Mouse (Mus musculus): ENCODE results near the gene Panx3. TPM values are rescaled to one million over a fixed set of nuclear protein-coding genes. Genes with fewer than 3 reads are reported as not detected.

Gene Panx3
- polyA plus RNA-seq, 1 experiment from 2014 or later = 1.0 TPM

- no peak for ATAC-seq (ENCODE audit: low read depth)
- H3K4me2 ChIP-seq (ENCODE audit: low read depth, low read length) = no peak overlapping the region
- no peaks in the 10 kb centered on the region; the same call in 1 of the 2 replicates for H3K4me1 ChIP-seq (replicated peaks; ENCODE audit: control insufficient read depth, insufficient read depth, low read length)
- WGBS = 58% methylated on average over 3 of the region's 3 CpGs
- H3K9ac ChIP-seq (ENCODE audit: low read length) = no peak overlapping the region
- no peaks in the 10 kb centered on the region for H3K27me3 ChIP-seq (ENCODE audit: control insufficient read depth, insufficient read depth, low read depth, low read length)
- no peaks in the 10 kb centered on the region for H3K9me3 ChIP-seq (ENCODE audit: control insufficient read depth, low read length)
- no peak overlapping the region for H3K27ac ChIP-seq (ENCODE audit: low read length)
- H3K4me3 ChIP-seq (ENCODE audit: low read length) = no peak overlapping the region
- H3K36me3 ChIP-seq (ENCODE audit: control insufficient read depth, insufficient read depth, low read length) = peaks cover 33% of the 10 kb centered on the region
Observed at GRCm38 (mm10) chr9:37646246-37646645, 22.8 kb downstream of the Panx3 start.

- Histone ChIP-seq H3K4me2 (ENCODE audit: low read depth, low read length) (no peak overlapping the region), H3K36me3 (ENCODE audit: control insufficient read depth, insufficient read depth, low read length) (no peaks in the 10 kb centered on the region), H3K9ac (ENCODE audit: low read length) (no peak overlapping the region), H3K4me1 (replicated peaks; ENCODE audit: control insufficient read depth, insufficient read depth, low read length) (peaks cover 17% of the 10 kb centered on the region; the same call in 1 of the 2 replicates), H3K27ac (ENCODE audit: low read length) (peak overlapping the region; percentile 48), H3K9me3 (ENCODE audit: control insufficient read depth, low read length) (no peaks in the 10 kb centered on the region), H3K4me3 (ENCODE audit: low read length) (no peak overlapping the region), H3K27me3 (ENCODE audit: control insufficient read depth, insufficient read depth, low read depth, low read length) (no peaks in the 10 kb centered on the region)
- WGBS = 46% methylated on average over 3 of the region's 3 CpGs
- peak; percentile 86 for ATAC-seq (ENCODE audit: low read depth)
Observed at GRCm38 (mm10) chr9:37638721-37639120, 30.3 kb downstream of the Panx3 start.

- peak overlapping the region; percentile 31; the same call in 1 of the 2 replicates for H3K27ac ChIP-seq (ENCODE audit: low read length)
- ATAC-seq (ENCODE audit: low read depth) = peak; percentile 84
Observed at GRCm38 (mm10) chr9:37636800-37637542, 32.1 kb downstream of the Panx3 start.

DNA sequence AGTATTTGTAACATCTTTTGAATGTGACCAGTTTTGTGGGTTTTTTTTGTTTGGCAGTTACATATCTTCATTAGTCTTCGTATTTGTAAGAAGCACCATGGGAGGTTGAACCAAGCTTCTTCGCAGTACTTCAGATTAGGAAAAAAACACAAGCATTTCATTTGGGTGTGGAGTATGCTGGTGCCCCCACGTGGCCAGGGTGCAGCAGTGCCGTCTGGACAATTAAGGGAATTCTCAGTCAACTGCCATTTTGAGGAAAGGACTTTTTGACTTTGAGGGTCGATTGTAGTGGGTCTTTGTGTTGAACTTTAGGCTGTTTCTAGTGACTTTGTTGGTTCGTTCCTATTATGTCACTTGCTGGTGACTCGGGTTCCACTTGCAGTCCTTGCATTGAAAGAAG is 32.7 kb downstream of the Panx3 start:
- 14% methylated on average over 7 of the region's 7 CpGs for WGBS

More at GRCm38 (mm10) chr9:37636800-37637542, 32.1 kb downstream of the Panx3 start:
- Histone ChIP-seq H3K9me3 (ENCODE audit: control insufficient read depth, low read length) (no peaks in the 10 kb centered on the region), H3K4me2 (ENCODE audit: low read depth, low read length) (no peak overlapping the region), H3K9ac (ENCODE audit: low read length) (no peak overlapping the region), H3K4me3 (ENCODE audit: low read length) (no peak overlapping the region), H3K4me1 (replicated peaks; ENCODE audit: control insufficient read depth, insufficient read depth, low read length) (peaks cover 17% of the 10 kb centered on the region; the same call in 1 of the 2 replicates), H3K27me3 (ENCODE audit: control insufficient read depth, insufficient read depth, low read depth, low read length) (no peaks in the 10 kb centered on the region), H3K36me3 (ENCODE audit: control insufficient read depth, insufficient read depth, low read length) (no peaks in the 10 kb centered on the region)
- 30% methylated on average over 6 of the region's 6 CpGs for WGBS

DNA sequence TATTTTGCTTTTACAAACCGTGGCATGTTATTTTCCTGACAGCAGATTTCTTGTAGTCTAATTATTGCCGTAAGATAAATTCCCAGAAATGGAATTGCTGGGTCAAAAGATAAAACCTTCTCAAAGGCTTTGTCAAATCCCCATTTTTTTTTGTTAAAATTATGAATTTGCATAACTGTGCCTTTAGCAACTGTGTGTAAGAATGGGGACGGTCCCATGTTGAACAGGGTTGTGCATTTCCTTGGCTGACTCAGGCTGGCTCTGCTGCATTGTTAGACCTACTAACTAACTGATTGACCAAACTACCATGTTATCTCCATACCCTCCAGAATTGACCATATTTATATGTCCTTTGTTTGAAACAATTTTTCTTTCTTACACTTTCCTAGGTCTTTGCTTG is 34.8 kb downstream of the Panx3 start:
- WGBS = 86% methylated on average over 3 of the region's 3 CpGs
- Histone ChIP-seq H3K9ac (ENCODE audit: low read length) (no peak overlapping the region), H3K36me3 (ENCODE audit: control insufficient read depth, insufficient read depth, low read length) (no peaks in the 10 kb centered on the region), H3K27ac (ENCODE audit: low read length) (no peak overlapping the region), H3K4me2 (ENCODE audit: low read depth, low read length) (no peak overlapping the region), H3K9me3 (ENCODE audit: control insufficient read depth, low read length) (no peaks in the 10 kb centered on the region), H3K4me3 (ENCODE audit: low read length) (no peak overlapping the region), H3K27me3 (ENCODE audit: control insufficient read depth, insufficient read depth, low read depth, low read length) (no peaks in the 10 kb centered on the region), H3K4me1 (replicated peaks; ENCODE audit: control insufficient read depth, insufficient read depth, low read length) (peaks cover 15% of the 10 kb centered on the region; the same call in 1 of the 2 replicates)
- ATAC-seq (ENCODE audit: low read depth) = no peak

More for the DNA sequence above, 32.7 kb downstream of the Panx3 start:
- Histone ChIP-seq H3K9ac (ENCODE audit: low read length) (no peak overlapping the region), H3K27ac (ENCODE audit: low read length) (peak overlapping the region; percentile 31; the same call in 1 of the 2 replicates), H3K4me1 (replicated peaks; ENCODE audit: control insufficient read depth, insufficient read depth, low read length) (peaks cover 17% of the 10 kb centered on the region; the same call in 1 of the 2 replicates), H3K36me3 (ENCODE audit: control insufficient read depth, insufficient read depth, low read length) (no peaks in the 10 kb centered on the region), H3K27me3 (ENCODE audit: control insufficient read depth, insufficient read depth, low read depth, low read length) (no peaks in the 10 kb centered on the region), H3K4me3 (ENCODE audit: low read length) (no peak overlapping the region), H3K9me3 (ENCODE audit: control insufficient read depth, low read length) (no peaks in the 10 kb centered on the region), H3K4me2 (ENCODE audit: low read depth, low read length) (no peak overlapping the region)
- ATAC-seq (ENCODE audit: low read depth) = no peak

DNA sequence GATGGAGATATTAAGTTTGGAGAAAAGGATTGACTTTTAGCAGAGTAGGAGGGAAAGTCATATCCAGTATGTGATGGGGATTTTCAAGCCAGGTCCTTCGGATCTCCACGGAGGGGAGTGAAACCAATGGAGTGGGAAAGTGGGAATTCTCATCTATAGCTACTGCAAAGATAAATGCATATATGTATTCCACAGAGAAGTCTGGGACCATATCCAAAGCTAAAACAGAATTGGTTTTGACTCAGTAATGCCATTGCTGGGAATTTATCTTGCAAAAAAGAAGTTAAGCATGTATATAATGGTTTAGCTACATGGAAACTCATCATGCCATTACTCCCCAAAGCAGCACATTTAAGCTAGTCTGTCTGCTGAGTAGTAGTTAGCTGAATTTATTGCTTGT is 36.7 kb downstream of the Panx3 start:
- H3K9me3 ChIP-seq (ENCODE audit: control insufficient read depth, low read length) = no peaks in the 10 kb centered on the region
- ATAC-seq (ENCODE audit: low read depth) = no peak
- H3K4me3 ChIP-seq (ENCODE audit: low read length) = no peak overlapping the region
- WGBS = 88% methylated on average over 2 of the region's 2 CpGs
- H3K27ac ChIP-seq (ENCODE audit: low read length) = no peak overlapping the region
- no peaks in the 10 kb centered on the region for H3K27me3 ChIP-seq (ENCODE audit: control insufficient read depth, insufficient read depth, low read depth, low read length)
- H3K36me3 ChIP-seq (ENCODE audit: control insufficient read depth, insufficient read depth, low read length) = no peaks in the 10 kb centered on the region
- no peak overlapping the region for H3K4me2 ChIP-seq (ENCODE audit: low read depth, low read length)
- no peak overlapping the region for H3K9ac ChIP-seq (ENCODE audit: low read length)
- peaks cover 8% of the 10 kb centered on the region; the same call in 1 of the 2 replicates for H3K4me1 ChIP-seq (replicated peaks; ENCODE audit: control insufficient read depth, insufficient read depth, low read length)

- Histone ChIP-seq H3K27ac (ENCODE audit: low read length) (no peak overlapping the region), H3K4me2 (ENCODE audit: low read depth, low read length) (no peak overlapping the region), H3K9ac (ENCODE audit: low read length) (no peak overlapping the region), H3K4me1 (replicated peaks; ENCODE audit: control insufficient read depth, insufficient read depth, low read length) (peaks cover 3% of the 10 kb centered on the region; the same call in 1 of the 2 replicates), H3K36me3 (ENCODE audit: control insufficient read depth, insufficient read depth, low read length) (no peaks in the 10 kb centered on the region), H3K4me3 (ENCODE audit: low read length) (no peak overlapping the region), H3K27me3 (ENCODE audit: control insufficient read depth, insufficient read depth, low read depth, low read length) (no peaks in the 10 kb centered on the region), H3K9me3 (ENCODE audit: control insufficient read depth, low read length) (no peaks in the 10 kb centered on the region)
- ATAC-seq (ENCODE audit: low read depth) = no peak
- WGBS = 65% methylated on average over 2 of the region's 2 CpGs
Observed at GRCm38 (mm10) chr9:37629941-37630340, 39.1 kb downstream of the Panx3 start.

DNA sequence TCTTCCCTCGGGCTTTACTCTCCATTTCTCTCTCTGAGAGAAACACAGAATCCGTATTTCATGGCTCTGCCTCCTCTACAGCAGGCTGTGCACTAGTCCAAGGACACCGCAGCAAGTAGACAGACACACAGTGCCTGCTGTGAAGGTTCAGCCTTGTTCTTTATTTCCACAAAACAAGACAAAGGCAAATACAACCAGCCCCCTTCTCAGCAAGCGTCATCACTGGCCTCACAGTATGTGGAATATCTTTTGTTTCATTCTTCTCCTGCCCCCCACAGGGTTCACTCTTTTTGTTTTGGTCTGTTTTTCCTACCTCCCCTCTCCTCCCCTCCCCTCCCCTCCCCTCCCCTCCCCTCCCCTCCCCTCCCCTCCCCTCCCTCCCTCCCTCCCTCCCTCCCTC is 40.5 kb downstream of the Panx3 start:
- Histone ChIP-seq H3K36me3 (ENCODE audit: control insufficient read depth, insufficient read depth, low read length) (no peaks in the 10 kb centered on the region), H3K4me2 (ENCODE audit: low read depth, low read length) (no peak overlapping the region), H3K4me3 (ENCODE audit: low read length) (no peak overlapping the region), H3K4me1 (replicated peaks; ENCODE audit: control insufficient read depth, insufficient read depth, low read length) (peaks cover 3% of the 10 kb centered on the region; the same call in 1 of the 2 replicates), H3K27me3 (ENCODE audit: control insufficient read depth, insufficient read depth, low read depth, low read length) (no peaks in the 10 kb centered on the region), H3K9ac (ENCODE audit: low read length) (no peak overlapping the region), H3K9me3 (ENCODE audit: control insufficient read depth, low read length) (no peaks in the 10 kb centered on the region), H3K27ac (ENCODE audit: low read length) (no peak overlapping the region)
- no peak for ATAC-seq (ENCODE audit: low read depth)
- 72% methylated on average over 4 of the region's 4 CpGs for WGBS

DNA sequence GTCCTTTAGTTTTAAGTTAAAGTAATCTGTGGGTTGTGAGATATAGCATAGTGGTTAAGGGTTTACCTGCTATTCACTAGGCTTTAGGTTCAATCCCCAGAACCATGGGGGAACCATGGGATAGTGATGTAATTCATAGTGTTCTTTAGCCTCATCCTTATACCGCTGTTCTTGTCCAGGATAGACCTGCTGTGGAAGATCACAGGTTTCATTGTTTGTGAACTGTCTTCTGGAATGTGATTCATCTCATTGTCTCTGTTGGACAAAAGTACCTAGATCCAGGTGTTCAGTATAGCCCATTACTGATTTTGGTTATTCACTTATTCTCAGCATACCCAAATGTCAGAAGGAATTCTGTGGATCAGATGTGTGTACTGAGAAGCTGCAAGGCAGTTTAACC is 41.8 kb downstream of the Panx3 start:
- H3K9ac ChIP-seq (ENCODE audit: low read length) = no peak overlapping the region
- H3K4me2 ChIP-seq (ENCODE audit: low read depth, low read length) = no peak overlapping the region
- ATAC-seq (ENCODE audit: low read depth) = no peak
- WGBS = 95% methylated on average over 1 of the region's 1 CpGs
- peaks cover 3% of the 10 kb centered on the region; the same call in 1 of the 2 replicates for H3K4me1 ChIP-seq (replicated peaks; ENCODE audit: control insufficient read depth, insufficient read depth, low read length)
- H3K4me3 ChIP-seq (ENCODE audit: low read length) = no peak overlapping the region
- no peaks in the 10 kb centered on the region for H3K9me3 ChIP-seq (ENCODE audit: control insufficient read depth, low read length)
- no peaks in the 10 kb centered on the region for H3K27me3 ChIP-seq (ENCODE audit: control insufficient read depth, insufficient read depth, low read depth, low read length)
- no peak overlapping the region for H3K27ac ChIP-seq (ENCODE audit: low read length)
- H3K36me3 ChIP-seq (ENCODE audit: control insufficient read depth, insufficient read depth, low read length) = no peaks in the 10 kb centered on the region
